Mouse (Mus musculus) natural killer cell, adult 2 months (primary cell): Measurements from ENCODE around the gene Ager.
A peak's percentile ranks its signal among the peaks of the same experiment; 100 is the strongest.

Experiments used
- DNase-seq, 2 experiments: peaks; one replicate each; pipeline ENCODE4 v3.0.0; 2022; ENCODE audit warnings: low spot score in 2 of 2

Ager gene

DNA sequence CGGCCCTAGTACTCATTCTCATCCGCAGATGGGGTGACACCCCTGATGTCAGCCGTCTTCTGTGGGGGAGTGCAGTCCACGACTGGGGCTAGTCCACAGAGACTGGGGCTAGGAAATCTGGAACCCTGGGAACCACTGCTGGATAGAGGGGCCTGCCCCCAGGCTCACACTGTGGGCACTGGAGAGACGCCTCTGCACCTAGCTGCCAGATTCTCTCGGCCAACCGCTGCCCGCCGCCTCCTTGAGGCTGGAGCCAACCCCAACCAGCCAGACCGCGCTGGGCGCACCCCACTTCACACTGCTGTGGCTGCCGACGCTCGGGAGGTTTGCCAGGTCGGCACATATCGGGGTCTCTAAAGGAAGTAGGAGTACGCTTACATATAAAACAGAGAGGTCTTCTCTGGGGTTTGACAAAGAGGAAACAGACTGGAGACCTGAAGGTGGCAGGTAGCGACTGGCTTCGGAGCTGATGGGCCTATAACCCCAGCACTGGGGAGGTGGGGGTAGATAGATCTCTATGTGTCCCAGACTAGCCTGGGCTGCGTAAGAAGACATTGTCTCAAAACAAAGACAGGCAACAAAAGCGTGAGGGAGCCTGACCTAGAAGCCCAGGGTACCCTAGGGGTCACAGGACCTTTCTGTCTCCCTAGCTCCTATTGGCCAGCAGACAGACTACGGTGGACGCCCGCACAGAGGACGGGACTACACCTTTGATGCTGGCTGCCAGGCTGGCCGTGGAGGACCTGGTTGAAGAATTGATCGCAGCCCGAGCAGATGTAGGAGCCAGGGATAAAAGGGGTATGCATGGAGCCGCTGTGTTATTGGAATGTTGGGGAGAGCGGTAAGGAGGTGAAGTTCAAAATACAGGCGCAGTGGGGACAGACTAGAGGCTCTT, 11.5 kb upstream of the Ager start:
- DNase-seq, result no peak

DNA sequence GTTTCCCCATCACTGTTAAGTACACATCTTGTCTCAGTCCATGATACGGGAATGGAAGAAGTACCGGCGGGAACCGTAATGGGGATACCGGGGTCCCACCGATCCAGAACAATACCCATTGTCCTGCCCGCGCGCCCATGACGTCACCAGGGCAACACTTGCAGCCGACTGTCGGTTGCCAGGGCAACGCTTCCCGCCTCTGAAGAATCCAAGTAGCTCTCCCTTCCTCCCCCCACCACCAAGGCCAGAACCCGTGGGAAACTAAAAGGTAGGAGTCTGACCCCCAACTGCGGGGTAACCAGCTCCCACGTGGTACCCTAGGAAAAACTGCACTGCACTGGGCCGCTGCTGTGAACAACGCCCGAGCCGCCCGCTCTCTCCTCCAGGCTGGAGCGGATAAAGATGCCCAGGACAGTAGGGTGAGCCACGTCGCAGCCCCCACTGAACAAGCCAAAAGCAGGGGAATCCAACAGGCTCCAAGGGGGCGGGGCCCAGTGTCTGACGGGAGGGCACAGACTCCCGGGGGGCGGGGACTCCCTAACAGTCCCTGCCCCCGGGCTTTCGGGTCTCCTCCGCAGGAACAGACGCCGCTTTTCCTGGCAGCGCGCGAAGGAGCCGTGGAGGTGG, 10.8 kb upstream of the Ager start:
- peak; percentile 60 to 63 for DNase-seq

DNA sequence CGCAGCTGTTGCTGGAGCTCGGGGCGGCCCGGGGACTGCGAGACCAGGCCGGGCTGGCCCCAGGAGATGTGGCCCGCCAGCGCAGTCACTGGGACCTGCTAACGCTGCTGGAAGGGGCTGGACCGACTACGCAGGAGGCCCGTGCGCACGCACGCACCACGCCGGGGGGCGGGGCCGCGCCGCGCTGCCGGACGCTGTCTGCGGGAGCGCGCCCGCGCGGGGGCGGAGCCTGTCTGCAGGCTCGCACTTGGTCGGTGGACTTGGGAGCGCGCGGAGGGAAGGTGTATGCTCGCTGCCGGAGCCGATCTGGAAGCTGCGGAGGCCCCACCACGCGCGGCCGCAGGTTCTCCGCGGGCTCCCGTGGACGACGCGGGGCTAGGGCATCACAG, 10.2 kb upstream of the Ager start:
- DNase-seq, result peak; percentile 94 to 95

DNA sequence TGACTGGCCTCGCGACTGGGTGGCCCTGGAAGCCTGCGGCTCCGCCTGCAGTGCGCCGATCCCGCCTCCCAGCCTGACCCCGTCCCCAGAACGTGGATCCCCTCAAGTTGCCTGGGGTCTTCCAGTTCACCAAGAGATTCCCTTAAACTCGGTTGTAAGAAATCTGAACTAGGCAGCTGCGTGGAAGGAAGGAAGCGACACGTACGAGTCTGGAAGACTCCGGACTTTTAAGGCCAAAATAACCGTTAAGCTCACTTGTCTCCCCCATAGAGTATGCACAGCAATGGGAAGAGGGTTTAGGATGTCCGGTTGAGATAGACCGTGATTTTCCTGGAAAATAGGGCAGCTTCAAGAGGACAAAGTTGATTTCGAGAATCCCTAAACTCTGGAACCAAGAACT, 9.8 kb upstream of the Ager start:
- no peak for DNase-seq

DNA sequence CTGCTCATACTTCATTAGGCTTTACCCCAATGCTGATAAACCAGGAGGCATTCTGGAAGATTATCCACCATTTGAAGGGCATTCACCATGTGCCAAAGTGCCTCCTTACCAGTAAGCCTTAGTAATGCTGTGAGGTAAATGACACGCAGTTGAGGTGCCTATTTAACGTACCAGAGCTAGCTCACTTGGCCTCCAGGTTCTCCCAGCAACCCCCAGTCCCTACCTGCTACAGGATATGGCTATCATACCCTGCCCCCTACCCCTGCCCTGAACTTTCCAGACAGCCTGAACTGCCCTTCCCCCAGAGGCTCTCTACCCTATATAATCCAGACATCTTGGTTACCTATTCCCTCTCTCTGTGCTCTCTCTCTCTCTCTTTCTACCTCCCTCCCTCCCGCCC, 8.9 kb upstream of the Ager start:
- DNase-seq, result no peak

DNA sequence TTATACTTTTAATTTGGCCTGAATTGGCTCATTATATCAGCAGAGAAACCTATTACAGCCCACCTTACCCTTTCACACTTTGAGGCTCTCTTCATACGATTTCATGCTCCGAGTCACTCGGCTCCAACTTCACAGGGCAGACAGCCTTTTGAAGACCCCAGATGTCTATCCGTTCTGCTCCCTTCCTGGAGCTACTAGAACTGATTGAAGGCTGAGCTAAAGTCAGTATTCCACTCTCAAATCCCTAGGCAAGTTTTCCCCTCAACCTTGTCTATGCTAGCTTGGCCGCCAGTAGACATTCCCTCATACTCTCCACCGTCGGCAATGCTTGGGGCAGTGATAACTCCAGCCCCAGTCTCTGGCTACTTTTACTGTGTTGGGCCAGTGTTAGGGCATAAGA, 8.5 kb upstream of the Ager start:
- DNase-seq, result no peak

DNA sequence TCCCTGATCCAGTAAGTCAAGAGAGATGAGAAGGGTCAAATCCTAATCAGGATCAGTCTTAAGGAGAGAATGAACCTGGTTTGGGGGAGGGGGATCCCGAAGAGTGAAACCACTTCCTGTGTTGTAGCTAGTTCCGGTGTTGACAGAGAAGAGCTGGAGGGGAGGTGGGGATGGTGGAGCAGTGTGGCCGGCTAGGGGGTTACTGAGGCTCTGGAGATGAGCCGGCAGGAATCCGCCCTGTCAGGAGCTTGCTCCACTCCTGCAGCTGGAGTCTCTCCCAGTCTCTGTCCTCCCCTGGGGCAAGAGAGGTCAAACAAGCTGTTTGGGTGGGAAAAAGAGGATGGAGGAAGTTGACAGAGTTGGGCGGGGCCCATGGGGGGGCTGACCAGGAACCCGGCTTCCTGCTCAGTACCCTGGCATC, 8.0 kb upstream of the Ager start, which contains the start of gene Gpsm3:
Gpsm3 (plus strand) TSS at position 126 of the 421 bp plus-strand sequence.
- peak; percentile 60 to 61 for DNase-seq

DNA sequence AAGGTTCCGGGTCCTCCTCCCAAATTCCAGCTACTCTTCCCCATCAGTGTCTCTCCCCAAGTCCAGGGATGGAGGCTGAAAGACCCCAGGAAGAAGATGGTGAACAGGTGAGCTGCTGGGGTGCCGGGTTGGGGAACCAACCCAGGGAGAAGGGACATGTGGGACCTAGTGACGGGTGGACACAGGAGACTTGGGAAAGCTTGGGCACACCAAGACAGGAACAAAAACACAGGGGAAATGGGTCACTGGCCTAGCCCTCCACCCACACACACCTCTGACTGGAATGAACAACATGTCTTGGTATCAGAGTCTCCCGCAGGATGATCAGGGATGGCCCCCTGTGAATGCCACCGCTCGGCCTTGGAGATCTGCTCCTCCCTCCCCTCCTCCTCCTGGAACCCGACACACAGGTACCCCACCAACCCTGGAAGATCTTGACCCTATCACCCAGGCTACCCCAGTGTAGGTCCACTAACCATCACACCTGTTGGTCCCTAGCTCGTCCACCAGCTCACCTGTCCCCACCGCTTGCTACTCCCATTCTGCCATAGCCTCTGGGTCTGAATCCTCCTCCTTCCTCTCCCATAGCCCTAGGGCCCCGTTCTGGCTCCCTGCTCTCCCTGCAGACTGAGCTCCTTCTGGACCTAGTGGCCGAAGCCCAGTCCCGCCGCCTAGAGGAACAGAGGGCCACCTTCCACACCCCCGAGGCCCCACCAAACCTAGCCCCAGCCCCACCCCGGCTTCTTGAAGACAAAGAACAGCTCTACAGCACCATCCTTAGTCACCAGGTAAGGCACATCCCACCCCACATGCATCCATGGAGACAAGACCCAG, 7.3 kb upstream of the Ager start:
- no peak for DNase-seq

DNA sequence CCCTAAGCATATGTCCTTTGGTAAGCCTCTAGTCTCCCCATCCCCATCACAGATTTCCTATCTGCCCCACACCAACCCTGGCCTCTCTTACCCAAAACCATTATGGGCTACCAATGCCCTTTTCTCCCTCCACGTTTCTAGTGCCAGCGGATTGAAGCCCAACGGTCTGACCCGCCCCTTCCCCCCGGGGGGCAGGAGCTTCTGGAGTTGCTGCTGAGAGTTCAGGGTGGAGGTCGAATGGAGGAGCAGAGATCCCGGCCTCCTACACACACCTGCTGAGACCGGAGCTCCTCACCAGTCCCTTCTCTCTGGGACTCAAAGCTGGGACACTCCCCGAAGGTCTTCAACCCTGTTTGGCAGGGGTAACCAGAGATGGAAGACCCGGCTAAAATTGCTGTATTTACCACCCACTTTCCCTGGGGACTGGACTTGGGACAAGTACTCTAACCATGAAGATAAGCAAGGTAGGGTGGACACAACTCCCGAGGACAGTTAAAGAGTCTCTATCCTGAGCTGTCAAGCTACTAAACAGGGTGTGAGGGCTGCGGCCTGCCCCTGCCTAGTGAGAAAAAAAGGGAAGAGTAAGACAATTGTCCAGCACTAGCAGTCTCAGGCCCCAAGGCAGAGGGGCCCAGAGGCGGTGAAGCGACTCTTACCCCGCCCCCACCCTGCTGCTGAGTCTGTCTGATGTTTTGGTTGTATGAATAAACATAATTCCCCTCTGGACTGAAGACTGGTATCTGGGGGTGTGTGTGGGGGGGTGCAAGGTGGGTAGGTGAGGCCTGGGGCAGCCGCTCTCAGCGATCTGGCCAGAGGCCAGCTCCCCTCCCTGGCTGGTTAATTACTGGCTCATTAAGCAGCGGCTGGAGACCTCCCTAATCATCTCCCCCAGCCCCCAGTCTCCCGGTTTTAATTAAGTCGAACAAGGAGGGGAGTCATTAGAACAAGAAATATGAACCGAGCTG, 6.4 kb upstream of the Ager start, which contains the start of gene Pbx2:
Pbx2 (plus strand) TSS at position 238 of the 965 bp plus-strand sequence.
- DNase-seq, result no peak

DNA sequence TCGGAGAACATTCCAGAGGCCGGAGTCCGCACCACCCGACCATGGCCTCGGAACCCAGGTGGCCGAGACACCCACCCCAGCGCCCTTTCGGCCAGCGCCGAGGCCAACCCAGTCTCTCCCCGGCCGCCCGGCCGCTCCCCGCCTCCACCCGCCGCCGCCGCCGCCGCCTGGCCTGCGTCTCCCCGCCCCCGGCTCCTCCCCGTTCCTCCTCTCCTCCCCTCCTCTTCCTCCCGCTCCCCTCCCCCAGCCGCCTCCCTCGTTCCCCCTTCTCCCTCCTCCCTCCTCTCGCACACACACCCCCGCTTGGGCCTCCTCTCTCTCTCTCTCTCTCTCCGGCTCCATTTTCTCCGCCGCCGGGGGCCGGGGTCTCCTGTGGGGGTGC, 5.7 kb upstream of the Ager start:
- DNase-seq, result peak; percentile 38 to 66

DNA sequence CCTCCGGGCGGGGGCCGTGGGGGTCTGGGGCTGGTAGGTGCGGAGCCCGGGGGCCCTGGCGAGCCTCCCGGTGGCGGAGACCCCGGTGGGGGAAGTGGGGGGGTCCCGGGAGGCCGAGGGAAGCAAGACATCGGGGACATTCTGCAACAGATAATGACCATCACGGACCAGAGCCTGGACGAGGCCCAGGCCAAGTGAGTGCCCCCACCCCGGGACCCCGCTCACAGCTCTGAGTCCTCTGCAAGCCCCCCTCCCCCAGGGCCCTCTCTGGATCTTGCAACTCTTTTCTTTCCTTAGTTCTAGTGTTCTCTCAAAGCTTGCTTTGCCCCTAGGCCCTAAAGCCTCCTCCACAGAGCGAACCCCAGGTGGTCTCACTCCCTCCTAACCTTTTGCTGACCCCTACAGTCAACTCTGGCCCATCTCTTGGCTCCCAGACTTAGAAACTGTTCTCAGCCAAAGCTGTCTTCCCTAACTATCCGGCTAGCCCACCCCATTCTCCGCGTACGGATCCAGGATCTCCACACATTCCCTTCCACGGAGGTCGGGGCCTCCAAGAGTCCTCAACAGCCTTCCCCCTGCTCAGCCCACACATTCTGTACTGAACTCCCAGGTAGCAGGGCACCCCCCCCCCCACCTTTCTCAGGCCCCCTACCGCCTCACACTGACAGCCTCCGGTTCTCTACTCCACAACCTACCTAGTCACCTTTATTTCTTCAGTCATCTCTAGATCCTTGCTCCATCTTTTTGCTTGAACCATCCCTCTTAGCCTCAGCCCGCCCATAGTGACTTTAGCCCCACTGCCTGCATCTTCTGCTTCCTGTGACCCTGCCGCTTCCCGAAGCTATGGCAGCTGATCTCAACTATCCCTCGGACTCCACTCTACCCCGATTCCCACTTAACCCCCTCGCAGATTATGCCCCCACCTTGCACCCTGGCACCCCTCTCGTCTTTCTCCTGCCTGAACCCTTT, 4.8 kb upstream of the Ager start:
- no peak for DNase-seq

DNA sequence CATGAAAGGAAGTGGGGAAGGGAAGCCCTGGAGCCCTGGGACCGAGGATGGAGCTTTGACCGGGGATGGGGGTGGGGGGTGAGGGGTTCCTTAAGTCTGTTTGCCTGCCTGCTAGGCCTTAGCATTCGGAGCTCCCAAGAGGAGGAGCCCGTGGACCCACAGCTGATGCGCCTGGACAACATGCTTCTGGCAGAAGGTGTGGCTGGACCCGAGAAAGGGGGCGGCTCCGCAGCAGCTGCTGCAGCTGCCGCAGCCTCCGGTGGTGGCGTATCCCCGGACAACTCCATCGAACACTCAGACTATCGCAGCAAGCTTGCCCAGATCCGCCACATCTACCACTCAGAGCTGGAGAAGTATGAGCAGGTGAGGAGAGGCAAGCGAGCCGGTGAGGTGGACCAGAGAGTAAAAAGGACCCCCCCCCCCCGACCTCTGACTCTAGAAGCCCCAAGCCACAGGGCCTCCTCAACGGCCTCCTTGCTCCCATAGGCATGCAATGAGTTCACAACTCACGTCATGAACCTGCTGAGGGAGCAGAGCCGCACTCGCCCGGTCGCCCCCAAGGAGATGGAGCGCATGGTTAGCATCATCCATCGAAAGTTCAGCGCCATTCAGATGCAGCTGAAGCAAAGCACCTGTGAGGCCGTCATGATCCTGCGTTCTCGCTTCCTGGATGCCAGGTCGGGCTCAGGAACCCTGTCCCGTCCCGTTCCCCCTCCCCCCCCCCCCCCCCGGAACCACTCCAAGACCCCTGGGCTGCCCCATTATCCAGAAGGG, 3.7 kb upstream of the Ager start:
- no peak for DNase-seq

DNA sequence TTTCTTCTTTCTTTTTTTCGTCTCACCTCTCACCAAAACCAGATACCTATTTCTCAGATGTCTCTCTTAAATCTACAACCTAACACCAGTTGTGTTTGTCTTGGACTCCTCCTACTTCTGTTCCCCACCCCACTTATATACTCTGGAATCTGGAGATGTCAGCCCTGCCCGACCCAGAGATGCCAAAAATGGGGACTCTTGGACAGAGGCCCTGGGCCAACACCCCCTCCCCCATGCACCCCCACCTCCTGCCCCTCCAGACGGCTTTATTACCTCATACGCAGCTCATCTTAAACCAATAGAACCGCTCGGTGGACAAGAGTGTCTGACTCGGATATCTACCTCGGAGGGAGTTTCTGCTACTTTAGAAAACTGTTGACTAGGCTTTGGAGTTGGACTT, 1.6 kb upstream of the Ager start:
- no peak for DNase-seq

DNA sequence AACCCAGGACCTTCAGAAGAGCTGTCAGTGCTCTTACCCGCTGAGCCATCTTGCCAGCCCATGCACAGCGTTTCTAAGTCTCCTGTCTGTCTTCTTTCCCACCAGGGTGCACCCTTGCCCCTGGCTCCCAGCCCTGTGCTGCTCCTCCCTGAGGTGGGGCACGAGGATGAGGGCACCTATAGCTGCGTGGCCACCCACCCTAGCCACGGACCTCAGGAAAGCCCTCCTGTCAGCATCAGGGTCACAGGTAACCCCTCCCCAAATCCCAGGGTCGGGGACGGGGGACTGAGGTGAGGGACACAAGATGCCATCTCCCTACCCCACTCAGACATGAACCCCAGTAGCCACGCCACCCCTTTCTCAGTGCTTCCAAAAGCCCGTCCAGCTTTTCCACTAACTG, 2.2 kb downstream of the Ager start:
- no peak for DNase-seq

DNA sequence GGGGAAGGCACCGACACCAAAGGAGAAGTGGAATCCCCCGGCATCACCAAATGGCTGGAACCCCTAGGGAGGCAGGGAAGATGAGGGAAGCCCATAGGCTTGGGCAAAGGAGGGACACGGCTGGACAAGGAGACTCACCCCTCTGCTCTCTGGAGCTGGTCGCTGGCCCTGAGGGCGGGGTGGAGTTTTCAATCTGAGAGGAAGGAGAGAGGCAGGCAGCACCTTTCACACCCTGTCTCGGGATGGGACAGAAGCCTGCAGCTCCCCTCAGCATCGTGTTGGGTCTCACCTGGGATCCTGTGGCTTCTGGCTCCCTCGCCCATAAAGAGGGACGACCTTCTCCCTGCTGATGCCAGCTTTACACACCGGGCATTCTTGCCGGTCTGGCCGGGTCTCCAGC, 4.1 kb downstream of the Ager start:
- no peak for DNase-seq

DNA sequence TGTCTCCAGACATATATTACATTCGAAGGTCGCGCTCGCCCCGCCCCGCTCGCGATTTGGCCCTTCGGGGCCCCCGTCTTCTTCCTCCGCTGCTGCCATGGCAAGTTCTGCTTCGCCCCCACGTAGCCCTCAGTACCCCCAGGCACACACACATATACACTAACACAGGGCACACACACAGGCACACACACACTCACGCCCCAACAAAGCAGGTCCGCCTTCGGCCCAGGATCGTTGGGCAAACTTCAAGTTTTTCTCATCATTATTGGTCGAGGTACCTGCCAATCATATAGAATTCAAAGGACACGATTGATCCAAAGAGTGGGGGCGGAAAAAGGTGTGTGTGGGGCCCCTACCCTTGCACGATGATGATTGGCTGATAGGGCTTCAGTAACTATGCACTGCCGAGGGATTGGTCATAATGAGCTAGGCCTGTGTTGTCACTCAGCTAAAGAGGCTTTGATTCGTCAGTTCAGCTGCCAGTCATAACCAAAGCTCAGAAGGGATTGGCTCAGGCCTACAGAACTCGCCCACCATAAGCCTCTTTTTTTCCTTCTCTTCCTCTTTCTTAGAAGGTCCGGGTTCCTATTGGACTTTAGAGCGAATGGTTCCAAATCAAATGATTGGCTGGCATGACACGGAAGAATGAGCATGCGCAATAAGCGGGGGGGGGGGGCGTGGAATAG, 5.9 kb downstream of the Ager start, which contains the start of gene Rnf5:
Rnf5 (minus strand) TSS at position 316 of the 686 bp plus-strand sequence.
- peak; percentile 99 for DNase-seq

DNA sequence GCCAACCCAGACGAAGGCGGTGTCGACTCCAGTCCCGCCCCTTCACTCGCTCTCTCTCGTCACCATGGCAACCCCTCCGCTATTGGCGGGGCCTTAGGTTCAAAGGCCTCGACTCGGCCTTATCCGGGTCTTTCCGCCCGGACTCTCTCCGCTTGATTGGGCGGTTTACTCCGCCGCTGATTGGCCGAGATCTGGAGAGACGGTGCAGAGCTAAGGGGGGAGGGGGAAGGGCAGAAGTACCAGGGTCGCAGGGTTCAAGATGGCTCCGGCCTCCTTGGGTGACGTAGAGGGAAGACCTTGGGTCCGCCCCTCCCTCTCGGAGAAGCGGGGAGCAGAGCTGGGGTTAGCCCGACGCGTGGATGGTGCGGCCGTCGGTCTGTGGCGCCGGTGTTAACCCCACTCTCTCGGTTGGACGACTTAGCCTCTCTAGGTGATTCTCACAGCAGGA, 6.4 kb downstream of the Ager start, which contains the start of gene Agpat1:
Agpat1 (plus strand) TSS at position 202 of the 448 bp plus-strand sequence.
- DNase-seq, result peak; percentile 98
